Mouse (Mus musculus) liver, embryonic 14.5 days (tissue): ENCODE data around the gene Pcca.

Experiments
- CTCF ChIP-seq: IDR thresholded peaks from 2 replicates; pipeline ENCODE4 v1.5.1; 2016; ENCODE audit warnings: antibody characterized with exemption, low read depth, control low read depth
- EP300 ChIP-seq: IDR thresholded peaks from 2 replicates; pipeline ENCODE4 v1.6.1; 2016; ENCODE audit warnings: antibody characterized with exemption, low read depth

DNA sequence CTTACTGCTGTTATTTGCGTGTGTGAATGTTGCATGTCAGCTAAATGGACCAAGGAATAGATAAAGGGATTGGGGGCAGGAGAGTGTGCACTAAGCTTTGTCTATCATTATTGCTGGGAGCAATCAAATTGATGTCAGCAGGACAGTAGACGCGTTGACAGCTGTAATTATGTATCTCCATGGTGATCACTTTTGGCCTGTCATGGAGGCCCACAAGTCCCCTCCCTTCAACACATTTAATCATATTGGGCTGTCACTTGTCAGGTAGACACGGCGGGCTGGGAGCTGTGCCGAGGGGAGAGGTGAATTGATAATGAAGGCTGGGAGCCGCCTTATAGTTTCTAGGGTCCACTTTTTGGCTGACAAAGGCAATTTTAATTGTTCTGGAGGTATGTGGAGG, 153.3 kb downstream of the Pcca start:
- TF ChIP-seq CTCF (no peak), EP300 (no peak)
